8 mouse cellular contexts compared by ENCODE assay signal in genomic region chr11:59839459-59840126, GRCm38 (mm10). TPM values are rescaled to one million over a fixed set of nuclear protein-coding genes. Genes with fewer than 3 reads are reported as not detected.
DNase-seq lines count a peak whose midpoint lies in the region; ATAC-seq lines count a peak whose summit lies in the region.

Cops3 (minus strand) TSS chr11:59839838.

- H3K4me2 ChIP-seq in kidney, embryonic 15.5 days = peak within 1 kb of the TSS; percentile 69

- H3K9ac ChIP-seq in kidney, embryonic 15.5 days = peak within 1 kb of the TSS; percentile 96

- peaks cover 20% of the 10 kb centered on the region for H3K4me1 ChIP-seq in heart, embryonic 10.5 days
- H3K4me1 ChIP-seq in kidney, embryonic 15.5 days = peaks cover 27% of the 10 kb centered on the region

- ATAC-seq in erythroblast, adult 5-6 weeks (replicated peaks; ENCODE audit: low FRiP score, poor library complexity, severe bottlenecking) = peak; percentile 93
- peak; percentile 97 for ATAC-seq in kidney, embryonic 15.5 days (replicated peaks; ENCODE audit: low FRiP score)
- ATAC-seq in monocyte, adult 5-6 weeks (replicated peaks; ENCODE audit: insufficient number of reproducible peaks, low FRiP score, low TSS enrichment, poor library complexity, severe bottlenecking) = peak; percentile 93

- H3K27me3 ChIP-seq in heart, embryonic 10.5 days (ENCODE audit: insufficient read depth, poor library complexity, severe bottlenecking) = no peaks in the 10 kb centered on the region
- H3K27me3 ChIP-seq in kidney, embryonic 15.5 days = no peaks in the 10 kb centered on the region

- peak; percentile 94 to 95 for DNase-seq in B cell, adult 2 months
- DNase-seq in brain, adult 2 months (ENCODE audit: low read depth, low spot score) = peak; percentile 99
- DNase-seq in heart, embryonic 10.5 days (ENCODE audit: low spot score) = peak; percentile 98
- peak; percentile 95 for DNase-seq in liver
- DNase-seq in spleen, postnatal 4 days (ENCODE audit: low spot score in 2 of 2) = peak; percentile 91 to 95

- peak within 1 kb of the TSS; percentile 98 for H3K4me3 ChIP-seq in heart, embryonic 10.5 days
- H3K4me3 ChIP-seq in kidney, embryonic 15.5 days (replicated peaks) = peak within 1 kb of the TSS; percentile 100

- peaks cover 25% of the 10 kb centered on the region for H3K36me3 ChIP-seq in heart, embryonic 10.5 days
- peaks cover 32% of the 10 kb centered on the region for H3K36me3 ChIP-seq in kidney, embryonic 15.5 days

- H3K27ac ChIP-seq in heart, embryonic 10.5 days = peak within 1 kb of the TSS; percentile 99
- H3K27ac ChIP-seq in kidney, embryonic 15.5 days = peak within 1 kb of the TSS; percentile 99

- no peaks in the 10 kb centered on the region for H3K9me3 ChIP-seq in heart, embryonic 10.5 days
- H3K9me3 ChIP-seq in kidney, embryonic 15.5 days (replicated peaks) = no peaks in the 10 kb centered on the region

- WGBS in heart, embryonic 10.5 days = 1% methylated on average over 43 of the region's 43 CpGs
- under 1% methylated on average over 43 of the region's 43 CpGs for WGBS in kidney, embryonic 15.5 days

RNA-seq across cellular contexts. Expression of gene Cops3, which starts in this region (rescaled TPM):
- 57.3 and 117 TPM in 2 replicates for total RNA-seq in erythroblast, adult 5-6 weeks (2015; ENCODE audit: low replicate concordance)
- 31.9 and 41.4 TPM in 2 replicates for total RNA-seq in erythroblast, adult 5-6 weeks (2017; ENCODE audit: low replicate concordance)
- polyA plus RNA-seq in heart, embryonic 10.5 days (2016; fragmentation: Nextera tagmentation; extraction: Ambion mirVana) = 192 and 210 TPM in 2 replicates
- polyA plus RNA-seq in kidney, embryonic 15.5 days (2015; fragmentation: Nextera tagmentation; extraction: Ambion mirVana) = 206 and 213 TPM in 2 replicates
- total RNA-seq in monocyte, adult 5-6 weeks (2017) = 92.3 to 107 TPM (median 102 TPM) in 3 replicates

Comparison
In these comparisons a context has a peak if more than half of its experiments do, and no peak if none do; other contexts are left out.
1. Peak in every context shown above with its lines: DNase-seq, ATAC-seq, H3K4me3 ChIP-seq and H3K27ac ChIP-seq.